Mouse (Mus musculus) leukemia stem cell, adult 10-12 weeks (primary cell): ENCODE results near the gene Tnni1. TPM values are rescaled to one million over a fixed set of nuclear protein-coding genes. Genes with fewer than 3 reads are reported as not detected.

ENCODE experiments used
- polyA plus RNA-seq: library from polyadenylated mRNA; stranded (reverse); fragments of >175 nt; gene quantifications from 2 replicates; pipeline ENCODE4 v1.2.3, GENCODE M21; 2012; ENCODE audit warnings: low replicate concordance

Gene Tnni1
- polyA plus RNA-seq = 0.20 TPM in 1 of 2 replicates, not detected in the other

DNA sequence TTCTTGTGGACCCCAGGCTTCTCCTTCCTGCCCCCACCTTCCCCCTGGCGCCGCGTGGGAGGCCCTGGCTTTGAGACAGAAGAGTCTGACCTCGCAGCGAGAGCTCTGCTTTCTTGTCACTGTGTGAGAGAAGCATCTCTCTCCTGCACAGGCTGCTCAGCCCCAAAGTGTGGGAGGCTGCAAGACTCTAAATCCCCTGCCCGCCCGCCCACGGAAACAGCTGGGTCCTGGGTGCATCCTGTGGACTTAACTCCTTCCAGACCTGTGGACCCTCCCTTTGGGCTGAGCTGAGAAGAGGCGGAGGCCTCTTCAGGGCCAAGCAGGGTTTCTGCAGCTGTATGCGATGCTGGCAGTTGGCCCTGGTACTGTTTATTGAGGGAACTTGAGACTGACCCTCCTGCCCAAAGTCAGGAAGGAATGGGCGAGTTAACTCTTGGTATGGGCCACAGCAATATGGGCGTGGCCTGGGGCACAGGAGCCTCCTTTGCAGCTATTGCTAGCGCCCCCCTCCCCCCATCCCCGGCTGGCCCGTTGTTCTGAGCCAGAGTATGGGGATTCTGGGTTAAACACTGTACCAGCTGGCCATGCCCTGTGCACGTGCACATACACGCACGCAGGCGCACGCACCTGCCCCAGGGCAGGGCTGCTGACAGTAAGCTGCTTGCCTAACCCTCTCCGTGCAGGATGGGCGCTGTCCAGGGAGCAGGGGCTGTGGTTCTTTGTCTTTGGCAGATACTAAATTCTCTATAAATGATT lies at the start of gene Tnni1:
Tnni1 (plus strand) TSS at position 655 of the 756 bp plus-strand sequence.

DNA sequence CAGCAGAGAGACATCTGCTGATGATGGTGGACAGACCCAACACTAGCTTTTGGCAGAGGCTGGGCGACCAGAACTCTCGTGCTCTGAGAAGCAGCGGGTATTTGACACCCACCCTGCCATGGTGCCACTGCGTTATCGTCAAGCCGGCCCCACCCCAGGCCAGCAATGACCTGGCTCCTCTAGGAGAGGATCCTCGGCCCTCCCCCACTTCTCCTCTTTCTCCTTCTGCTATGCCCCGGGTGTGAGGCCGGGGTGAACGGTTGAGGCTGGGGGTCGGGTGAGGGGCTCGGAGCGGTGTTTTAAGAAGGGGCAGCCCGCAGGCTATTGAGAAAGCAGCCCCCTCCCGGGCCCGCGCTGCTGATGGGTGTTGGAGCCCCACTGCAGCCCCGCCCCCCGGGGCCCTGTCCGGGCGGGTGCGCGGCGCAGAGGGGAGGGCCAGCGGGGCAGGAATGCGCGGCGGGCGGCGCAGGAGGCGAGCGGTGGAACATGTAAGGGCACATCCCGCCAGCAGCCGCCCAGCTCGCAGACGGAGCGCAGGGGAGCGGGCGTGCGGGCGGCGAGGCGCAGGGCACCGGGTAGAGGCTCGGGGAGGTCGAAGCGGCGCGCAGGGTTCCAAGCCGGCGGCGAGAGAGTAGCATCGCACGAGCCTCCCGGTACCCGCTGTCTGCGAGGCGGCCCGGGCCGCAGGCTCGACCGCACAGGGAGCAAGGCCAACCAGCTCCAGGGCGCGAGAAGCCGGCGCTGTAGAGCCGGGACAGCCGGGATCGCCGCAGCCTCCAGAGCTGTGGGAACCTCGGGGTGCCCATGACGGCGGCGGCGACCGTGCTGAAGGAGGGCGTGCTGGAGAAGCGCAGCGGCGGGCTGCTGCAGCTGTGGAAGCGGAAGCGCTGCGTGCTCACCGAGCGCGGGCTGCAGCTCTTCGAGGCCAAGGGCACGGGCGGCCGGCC lies 13.3 kb upstream of the Tnni1 start, which contains the start of gene Phlda3:
Phlda3 (plus strand) TSS at position 475 of the 947 bp plus-strand sequence.

DNA sequence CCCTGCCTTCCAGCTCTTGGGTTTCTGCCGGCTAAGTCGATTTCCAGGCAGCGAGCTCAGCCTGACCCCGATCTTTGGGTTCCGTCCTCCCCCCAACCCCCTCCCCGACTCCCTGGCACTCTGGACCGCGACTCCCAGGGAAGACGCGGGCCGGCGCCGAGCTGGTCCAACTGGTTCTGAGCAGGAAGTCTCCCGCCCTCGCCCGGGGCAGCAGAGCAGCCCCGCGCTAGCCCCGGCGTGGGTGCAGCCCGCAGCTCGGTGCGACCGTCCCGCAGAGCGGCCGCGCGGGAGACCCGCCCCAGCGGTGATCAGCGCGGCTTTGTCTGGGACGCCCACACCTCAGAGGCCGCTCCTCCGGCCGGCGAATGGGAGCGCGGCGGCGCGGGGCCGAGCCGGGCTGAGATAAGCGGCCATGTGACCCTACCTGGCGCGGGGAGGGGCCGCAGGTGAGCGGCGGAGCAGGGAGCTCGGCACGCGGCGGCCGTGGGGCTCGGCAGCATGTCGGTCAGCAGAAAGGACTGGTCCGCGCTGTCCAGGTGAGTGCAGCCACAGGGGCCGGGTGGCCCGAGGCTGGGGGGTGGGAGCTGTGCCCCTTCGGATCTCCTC lies 39.4 kb downstream of the Tnni1 start, which contains the start of gene Lad1:
Lad1 (plus strand) TSS at position 118 of the 606 bp plus-strand sequence.

DNA sequence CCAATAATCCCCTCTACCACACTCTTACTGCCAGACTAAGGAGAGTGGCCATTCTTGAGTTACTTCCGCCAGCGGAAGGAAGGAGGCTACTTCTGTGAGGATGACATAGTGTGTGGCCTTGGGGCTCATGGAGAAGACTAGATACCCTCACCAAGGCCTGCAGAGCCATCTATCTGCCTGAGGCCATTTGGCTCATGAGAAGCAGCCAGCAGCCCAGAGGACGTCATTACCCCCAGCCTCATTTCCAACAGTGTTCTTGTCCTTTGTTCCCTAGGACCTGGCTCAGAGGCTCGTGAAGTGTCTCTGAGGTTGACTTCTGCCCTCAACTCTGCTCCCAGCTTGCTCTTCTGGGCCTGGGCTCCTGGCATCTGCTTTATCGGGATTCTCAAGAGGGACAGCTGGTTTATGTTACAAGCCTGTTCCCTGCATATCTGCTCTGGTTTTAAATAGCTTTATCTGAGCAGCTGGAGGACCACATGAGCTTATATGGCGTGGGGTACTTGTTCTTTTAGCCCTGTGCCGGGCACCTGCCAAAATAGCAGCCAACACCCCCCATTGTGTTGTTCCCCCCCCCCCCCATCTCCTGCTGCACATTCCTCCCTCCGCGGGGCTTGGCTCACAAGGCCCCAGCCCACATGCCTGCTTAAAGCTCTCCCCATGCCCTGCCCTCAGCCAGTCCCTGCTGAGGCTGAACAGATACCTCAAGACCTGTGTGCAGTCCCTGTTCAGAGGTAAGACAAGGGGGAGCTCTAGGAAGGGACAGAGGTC lies 56.7 kb downstream of the Tnni1 start, which contains the start of gene Tnnt2:
Tnnt2 (plus strand) TSS at position 639 of the 768 bp plus-strand sequence.

Other genes starting within 250 kb of the Tnni1 start
- gene Nav1, start 172.1 kb upstream of the Tnni1 start, polyA plus RNA-seq = 4.3 and 4.8 TPM in 2 replicates
- gene Csrp1, start 59.4 kb upstream of the Tnni1 start, polyA plus RNA-seq = 35.5 and 37.6 TPM in 2 replicates
- 17.3 and 22.3 TPM in 2 replicates for gene Phlda3, start 13.3 kb upstream of the Tnni1 start, polyA plus RNA-seq
- 1.2 and 1.4 TPM in 2 replicates for gene Lad1, start 39.2 kb downstream of the Tnni1 start, polyA plus RNA-seq
- not detected in 2 replicates for gene Tnnt2, start 56.9 kb downstream of the Tnni1 start, polyA plus RNA-seq
- not detected in 2 replicates for gene Pkp1, start 139.8 kb downstream of the Tnni1 start, polyA plus RNA-seq
- gene Igfn1, start 226.9 kb downstream of the Tnni1 start, polyA plus RNA-seq = not detected in 2 replicates
- gene Tmem9, start 228.7 kb downstream of the Tnni1 start, polyA plus RNA-seq = 39.0 and 46.4 TPM in 2 replicates